Mouse (Mus musculus): ENCODE measurements at regions not wholly inside any gene's neighbourhood (a gene's known extent, or its start where the extent isn't known, plus 50 kb on each side); places are given as distances from the start of the nearest gene placed in this dataset.

DNA sequence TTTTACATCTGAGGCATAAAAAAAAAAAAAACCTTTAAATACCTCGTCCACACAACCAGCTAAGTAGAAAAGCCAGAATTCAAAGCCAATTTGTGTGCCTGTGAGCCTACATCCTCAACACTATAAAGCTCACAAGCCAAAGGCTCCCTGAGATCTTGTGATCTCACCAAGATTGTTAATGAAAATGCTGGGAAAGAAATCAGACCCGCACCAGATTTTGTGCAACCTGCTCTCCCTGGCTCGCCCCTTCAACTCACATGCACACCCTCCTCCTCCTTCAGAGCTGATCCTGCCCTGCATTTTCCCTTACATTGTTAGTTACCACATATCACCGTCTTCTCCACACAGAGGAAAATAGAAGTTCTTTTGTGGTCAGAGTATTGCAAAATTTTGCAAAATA is 433.9 kb downstream of the Psat1 start:
- ATAC-seq (replicated peaks; ENCODE audit: low FRiP score, poor library complexity, severe bottlenecking) = no peak

DNA sequence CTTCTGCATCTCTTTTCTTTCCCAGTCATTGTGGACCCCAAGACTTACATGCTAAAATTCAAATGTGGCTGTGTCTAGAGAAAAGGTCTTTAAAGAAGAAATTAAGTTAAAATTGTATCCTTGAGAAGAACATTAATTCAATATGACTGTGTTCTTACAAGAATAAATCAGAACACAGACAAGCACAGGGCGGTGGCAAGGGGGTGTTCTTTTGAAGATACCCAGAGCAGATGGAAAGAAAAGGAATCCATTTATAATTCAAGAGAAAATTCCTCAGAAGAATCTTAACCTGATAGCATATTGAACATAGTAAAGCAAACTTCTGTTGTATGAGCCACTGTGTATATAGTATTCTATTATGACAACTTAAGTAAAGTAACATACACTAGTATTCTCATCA is 436.7 kb downstream of the Psat1 start:
- ATAC-seq (replicated peaks; ENCODE audit: low FRiP score, poor library complexity, severe bottlenecking) = no peak

DNA sequence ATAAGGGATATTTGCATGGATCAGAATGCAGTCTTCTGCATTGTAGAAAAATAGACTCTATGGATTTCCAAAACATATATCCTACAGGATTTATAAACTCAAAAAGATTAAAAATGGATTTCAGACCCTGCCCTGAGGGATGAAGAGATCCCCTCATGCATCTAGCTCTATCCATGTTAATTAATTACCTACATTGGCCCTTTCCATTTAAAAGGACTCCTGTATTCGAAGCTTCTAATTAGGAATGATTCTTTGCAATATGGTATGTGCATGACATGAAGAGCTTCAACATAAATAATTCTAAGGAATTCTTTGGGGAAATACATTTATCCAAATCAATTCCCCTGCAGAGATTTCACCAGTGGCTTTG is 444.2 kb downstream of the Psat1 start:
- no peak for ATAC-seq (replicated peaks; ENCODE audit: low FRiP score, poor library complexity, severe bottlenecking)

DNA sequence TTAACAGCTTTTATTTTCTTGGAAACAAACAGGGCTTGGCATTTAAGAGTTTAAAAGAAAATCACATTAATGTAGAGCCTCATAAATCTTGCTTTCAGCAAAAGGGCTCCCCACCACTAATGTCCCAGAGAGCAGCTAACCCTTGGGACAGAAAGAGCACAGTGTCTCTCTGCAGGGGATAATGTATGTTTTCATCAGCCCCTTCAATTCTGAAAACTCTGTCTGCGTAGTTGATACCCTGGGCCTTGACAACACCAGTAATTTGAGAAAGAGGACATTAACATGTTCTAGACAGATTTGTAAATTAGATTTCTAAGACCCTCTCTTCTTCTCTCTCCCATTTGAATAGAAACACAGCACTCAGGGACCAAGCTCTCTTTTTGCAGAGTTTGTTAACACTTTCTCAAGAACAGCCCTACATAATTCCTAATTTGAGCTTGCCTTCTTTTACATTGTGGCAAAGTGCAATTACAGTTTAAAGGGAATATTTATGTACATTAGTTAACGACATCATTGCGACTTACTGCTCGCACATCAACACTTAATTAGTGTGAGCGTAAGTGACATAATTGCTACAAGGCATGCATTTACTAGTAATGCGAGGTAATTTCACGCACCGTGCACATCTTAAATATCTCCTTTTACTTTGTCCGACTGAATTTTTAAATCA is 444.7 kb downstream of the Psat1 start:
- ATAC-seq (replicated peaks; ENCODE audit: low FRiP score, poor library complexity, severe bottlenecking) = no peak

DNA sequence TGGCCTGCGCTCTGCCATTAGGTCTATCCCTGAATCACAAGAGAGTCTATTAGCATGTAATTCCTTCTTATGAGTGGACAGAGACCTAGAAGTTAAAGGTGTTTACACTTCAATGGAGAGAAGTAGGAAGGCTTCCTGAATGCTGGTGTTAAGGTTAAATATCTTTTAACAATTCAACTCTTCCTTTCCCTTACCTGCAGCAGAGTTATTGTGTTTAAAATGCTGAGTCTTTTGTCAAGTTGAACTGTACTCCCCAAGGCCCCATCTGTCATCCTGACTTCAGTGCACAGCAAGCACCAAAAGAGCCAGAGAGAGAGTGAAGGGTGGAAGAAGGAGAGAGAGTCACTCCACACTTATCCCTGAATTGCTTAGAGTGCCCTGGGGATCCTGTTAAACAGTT is 451.6 kb downstream of the Psat1 start:
- no peak for ATAC-seq (replicated peaks; ENCODE audit: low FRiP score, poor library complexity, severe bottlenecking)

DNA sequence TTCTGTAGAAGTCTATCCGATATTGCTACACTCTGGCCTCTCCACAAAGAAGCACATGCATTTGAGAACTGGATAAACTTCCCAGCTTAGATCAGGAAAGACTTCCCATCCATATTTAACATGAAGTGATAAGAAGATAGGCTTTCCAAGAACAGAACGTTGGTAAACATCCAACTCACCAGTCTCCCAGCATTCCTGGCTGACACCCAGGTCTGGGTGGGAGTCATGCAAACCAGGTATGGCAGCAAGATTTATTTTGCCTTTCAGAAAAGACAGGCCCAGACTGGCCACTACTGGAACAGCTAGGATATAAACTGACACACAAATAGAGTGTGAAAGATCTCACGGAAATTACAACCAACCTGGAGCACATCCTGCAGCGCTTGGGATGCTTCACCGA is 459.6 kb downstream of the Psat1 start:
- ATAC-seq (replicated peaks; ENCODE audit: low FRiP score, poor library complexity, severe bottlenecking) = no peak

DNA sequence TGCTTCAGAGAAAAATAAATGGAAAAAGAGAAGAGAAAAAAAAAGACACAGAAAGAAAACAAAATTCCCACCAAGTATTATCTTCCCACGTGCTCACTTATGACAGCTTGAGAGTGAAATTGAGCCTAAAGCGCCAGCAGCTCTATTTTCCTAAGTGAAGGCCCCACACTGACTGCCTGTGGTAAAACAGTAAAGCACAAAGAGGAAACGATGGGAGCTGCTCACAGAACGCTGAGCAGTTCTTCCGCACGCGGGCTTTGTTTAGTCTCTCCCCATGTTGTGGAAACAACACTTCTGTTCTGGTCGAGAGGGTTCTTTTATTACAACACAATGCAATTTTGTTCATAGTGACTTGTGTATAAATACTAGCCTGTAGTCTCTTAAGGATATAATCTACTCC is 465.5 kb downstream of the Psat1 start:
- ATAC-seq (replicated peaks; ENCODE audit: low FRiP score, poor library complexity, severe bottlenecking) = no peak

DNA sequence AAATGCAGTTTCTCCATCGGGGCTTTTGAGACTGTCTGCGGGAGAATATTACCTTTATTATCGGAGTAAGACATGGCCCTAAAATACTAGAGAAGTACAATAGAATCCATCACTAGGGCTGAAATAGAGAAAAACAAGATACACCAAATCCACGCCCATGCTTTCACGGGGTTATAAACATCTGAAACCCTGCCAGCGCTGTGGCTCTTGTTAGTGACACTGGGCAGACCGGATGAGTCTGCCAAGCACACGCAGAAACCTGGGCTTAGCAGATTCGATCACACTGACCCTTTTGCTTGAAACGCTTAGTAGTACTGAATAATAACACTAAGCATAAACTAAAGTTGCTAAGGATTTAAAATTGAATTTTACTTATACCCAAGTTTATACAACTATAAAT is 477.6 kb downstream of the Psat1 start:
- no peak for ATAC-seq (replicated peaks; ENCODE audit: low FRiP score, poor library complexity, severe bottlenecking)

DNA sequence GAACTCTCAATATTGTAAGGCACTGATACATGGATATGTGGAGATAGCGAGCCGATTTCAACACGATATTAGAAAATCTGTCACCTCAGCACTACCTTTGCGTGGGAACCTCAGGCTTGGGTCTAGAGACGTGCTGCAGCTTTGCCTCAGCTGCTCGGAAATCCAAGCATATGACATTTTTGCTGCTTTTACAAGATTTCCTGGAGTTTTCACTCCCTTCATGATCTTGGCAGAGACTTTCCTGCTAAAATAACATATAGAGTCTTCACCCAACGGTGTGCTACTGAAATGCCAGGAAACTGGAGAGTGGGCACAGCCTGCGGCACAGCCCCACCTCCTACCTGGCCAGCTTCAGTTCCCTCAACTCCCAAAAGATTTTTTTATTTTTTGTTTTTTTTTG is 480.4 kb downstream of the Psat1 start:
- no peak for ATAC-seq (replicated peaks; ENCODE audit: low FRiP score, poor library complexity, severe bottlenecking)

DNA sequence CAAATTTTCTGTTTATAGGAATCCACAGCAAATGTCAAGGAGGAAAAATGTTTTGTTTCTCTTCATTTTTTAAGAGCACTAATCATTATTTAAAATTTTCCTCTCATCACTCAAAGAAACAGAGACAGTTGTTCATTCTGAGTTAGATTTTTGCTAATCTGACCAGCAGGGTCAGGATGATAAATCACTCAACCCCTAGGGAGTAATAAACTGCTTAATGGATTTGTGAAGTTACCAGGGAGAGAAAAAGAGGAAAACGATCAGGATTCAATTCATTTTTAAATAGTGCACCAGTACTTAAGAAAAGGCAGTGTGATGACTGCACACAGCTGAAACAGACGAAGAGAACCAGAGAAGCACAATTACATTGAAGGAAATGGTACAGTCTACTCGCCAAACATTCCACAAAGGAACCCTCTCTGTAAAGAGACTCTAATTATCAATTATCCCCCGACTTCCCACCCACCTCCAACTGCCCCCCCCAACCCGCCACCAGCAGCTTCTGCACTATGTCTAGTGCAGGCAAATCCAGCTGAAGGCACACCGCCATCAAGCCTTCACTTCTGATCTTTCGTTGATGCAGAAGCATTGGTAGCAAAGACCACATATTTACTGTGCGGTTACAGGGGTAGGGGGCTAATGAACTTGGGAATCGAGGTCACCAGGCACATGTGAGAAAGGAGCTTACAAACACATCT is 481.9 kb downstream of the Psat1 start:
- no peak for ATAC-seq (replicated peaks; ENCODE audit: low FRiP score, poor library complexity, severe bottlenecking)

DNA sequence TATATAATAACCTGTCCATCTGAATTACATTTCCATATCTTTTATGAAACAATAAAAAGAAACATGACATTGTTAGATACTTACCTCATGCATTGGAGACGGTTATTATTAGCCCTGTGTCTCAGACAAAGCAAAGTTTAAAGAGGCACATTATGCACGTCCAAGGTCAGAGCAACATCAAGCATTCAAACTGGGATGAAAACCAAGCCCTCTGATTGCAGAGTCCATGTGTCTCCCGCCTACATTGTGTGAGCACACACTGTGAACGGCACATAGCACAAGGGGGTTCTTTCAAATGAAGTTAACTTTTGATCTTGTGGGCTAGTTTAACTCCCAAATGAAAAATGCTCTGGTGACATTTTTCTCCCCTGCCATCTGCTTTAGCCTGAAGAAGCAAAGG is 489.3 kb downstream of the Psat1 start:
- no peak for ATAC-seq (replicated peaks; ENCODE audit: low FRiP score, poor library complexity, severe bottlenecking)

DNA sequence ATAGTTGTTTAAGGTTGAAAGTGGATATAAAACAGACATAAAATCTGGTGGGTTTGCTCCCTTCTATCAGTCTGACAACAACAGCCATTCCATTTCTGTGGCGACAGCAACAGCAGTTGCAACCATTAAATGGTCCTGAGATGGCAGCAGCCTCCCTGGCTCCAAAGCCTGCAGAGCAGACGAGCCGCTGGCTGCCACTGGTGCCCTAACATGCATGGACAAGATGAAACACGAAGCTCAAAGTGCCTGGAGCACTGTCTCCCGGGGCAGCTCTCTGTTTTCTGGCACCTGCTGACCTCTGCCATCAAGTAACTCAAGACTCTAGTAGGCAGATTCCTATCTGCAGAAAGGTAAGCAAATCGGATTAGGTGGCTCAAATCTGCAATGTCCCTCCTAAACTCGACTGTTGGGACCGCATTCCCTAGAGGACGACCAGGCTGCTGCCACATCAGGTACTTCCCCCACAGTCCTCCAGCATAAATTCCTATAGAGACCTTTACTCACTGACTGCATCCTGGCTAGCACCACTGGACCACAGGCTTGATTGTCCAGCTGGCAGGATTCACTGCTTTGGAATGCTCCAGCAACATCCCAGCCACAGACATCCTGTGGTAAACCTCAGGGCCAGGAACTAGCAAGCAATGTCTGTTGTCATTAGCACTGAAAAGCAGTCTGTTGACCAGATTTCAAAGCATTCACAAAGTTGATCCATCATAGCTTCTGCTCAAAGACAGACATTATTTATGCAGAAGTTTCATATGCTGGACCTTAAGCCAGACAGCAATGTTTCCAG is 490.0 kb downstream of the Psat1 start:
- no peak for ATAC-seq (replicated peaks; ENCODE audit: low FRiP score, poor library complexity, severe bottlenecking)

DNA sequence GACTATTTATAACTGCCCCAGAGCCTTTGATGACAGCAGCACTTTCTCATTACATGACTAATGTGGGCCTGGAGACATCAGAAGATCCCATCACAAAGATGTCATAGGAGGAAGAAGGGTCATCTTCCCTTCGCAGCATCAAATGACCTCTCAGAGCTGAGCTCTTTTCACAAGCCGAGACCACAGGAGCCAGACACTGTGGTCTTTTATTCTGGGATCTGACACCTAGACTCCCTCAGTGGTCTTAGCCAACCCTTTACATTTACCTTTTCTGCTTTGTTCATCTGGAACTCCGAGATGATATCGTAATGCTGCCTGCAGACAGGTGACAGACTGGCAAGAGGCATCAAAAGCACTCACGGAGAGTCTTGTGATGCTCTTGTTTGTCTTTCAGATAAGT is 498.1 kb downstream of the Psat1 start:
- no peak for ATAC-seq (replicated peaks; ENCODE audit: low FRiP score, poor library complexity, severe bottlenecking)

DNA sequence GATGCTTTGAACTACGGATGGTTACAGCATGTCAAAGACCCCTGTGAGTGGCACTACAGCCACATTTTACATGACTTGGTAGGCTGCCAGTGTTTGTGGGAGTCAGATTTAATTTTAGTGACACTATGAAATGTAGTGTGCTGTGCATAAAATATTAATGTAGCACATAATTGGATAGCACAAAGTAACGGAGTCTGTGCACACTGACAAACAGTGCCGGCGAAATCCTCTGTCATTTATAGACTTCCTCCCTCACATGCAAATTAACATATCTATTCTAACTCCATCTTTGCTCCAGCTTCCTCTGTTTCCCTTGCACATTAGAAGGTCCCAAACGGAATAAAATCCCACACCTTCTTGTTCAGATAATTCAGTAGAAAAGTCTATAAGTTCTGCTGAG is 515.3 kb downstream of the Psat1 start:
- no peak for ATAC-seq (replicated peaks; ENCODE audit: low FRiP score, poor library complexity, severe bottlenecking)

DNA sequence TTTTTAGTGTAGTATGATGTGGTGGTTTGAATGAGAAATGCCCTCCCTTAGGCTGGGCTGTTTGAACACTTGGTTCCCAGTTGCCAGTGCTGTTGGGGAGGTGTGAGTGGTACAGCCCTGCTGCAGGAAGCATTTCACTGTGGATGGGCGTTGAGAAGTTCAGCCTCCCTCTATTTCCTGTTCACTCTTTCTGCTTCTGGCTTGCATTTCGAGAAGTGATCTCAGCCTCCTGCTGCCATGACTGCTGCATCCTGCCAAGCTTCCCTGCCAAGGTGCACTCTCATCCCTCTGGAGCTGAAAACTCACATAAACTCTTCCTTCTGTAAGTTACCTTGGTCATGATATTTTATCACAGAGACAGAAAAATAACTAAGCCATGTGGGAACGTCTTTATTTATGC is 525.8 kb downstream of the Psat1 start:
- ATAC-seq (replicated peaks; ENCODE audit: low FRiP score, poor library complexity, severe bottlenecking) = no peak

DNA sequence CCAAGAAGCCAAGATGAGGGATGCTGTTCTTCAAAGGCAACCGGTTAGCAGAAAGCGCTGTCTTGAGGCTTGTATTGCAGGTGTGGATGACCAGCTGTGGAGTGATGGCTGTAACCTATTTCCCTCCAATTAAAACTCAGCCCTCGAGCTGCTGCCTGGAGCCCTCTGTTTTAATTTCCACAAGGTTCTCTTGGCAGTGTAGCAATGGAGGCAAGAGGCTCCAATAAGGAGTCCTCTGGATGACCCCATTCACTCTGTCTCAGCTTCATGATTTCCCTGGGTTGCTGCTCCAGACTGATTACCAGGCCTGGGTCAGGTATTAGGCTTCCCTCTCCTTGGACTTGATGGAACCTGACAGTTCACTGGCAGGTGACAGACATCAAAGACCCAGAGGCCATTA is 548.5 kb downstream of the Psat1 start:
- ATAC-seq (replicated peaks; ENCODE audit: low FRiP score, poor library complexity, severe bottlenecking) = no peak

DNA sequence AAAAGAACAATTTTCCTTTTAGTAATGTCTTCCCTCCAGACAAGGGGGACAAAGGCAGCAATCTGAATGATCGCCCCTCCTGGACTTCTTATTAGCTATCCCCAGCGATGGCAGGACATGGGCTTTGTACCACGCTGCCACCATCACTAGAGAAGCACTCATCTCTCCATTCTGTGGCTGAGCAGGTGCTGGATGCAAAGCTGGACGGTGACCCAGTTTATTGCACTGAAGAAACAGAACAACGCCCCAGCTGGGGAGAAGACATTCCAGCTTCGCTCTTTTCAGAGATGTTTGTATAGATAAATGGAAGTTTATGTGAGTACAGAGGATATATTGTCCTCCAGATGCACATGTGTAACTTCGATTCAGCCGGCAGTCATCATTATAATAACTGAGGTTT is 575.5 kb downstream of the Psat1 start:
- ATAC-seq (replicated peaks; ENCODE audit: low FRiP score, poor library complexity, severe bottlenecking) = no peak

DNA sequence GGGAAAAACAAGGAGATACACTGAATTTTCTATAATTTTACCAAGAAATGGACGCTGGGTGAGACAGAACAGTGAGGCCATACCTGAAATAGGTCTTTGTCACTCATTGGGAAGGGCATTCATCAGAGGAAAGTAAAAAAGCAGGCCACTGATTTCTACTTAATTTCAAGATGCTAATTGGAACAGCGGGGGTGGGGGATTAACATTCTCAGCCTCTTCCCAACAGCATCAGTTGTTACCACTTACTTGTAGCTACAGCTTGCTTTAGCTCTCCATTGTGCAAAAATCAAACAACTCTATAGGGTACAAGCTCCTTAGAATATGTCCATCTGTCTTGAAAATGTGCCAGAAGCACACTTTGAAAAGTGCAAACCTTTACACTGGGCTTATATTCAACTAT is 580.2 kb downstream of the Psat1 start:
- no peak for ATAC-seq (replicated peaks; ENCODE audit: low FRiP score, poor library complexity, severe bottlenecking)

DNA sequence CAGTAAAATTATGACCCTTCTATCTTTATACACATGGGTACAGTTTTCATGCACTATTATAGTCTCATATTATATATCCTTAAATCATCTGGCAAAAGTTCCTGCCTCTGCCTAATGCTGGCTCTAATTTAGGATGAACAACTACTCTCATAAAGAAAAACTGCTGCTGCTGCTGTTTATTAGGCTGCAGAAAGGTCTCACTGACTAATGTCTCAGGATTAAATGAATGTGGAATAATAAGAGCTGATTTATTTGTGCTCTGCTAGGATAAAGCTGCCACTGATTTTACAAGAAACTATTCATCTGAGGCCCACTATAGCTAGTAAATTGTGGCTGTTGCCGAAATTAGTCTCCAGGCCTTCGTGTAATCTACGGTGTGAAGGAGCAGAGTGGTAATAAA is 590.0 kb downstream of the Psat1 start:
- ATAC-seq (replicated peaks; ENCODE audit: low FRiP score, poor library complexity, severe bottlenecking) = no peak

DNA sequence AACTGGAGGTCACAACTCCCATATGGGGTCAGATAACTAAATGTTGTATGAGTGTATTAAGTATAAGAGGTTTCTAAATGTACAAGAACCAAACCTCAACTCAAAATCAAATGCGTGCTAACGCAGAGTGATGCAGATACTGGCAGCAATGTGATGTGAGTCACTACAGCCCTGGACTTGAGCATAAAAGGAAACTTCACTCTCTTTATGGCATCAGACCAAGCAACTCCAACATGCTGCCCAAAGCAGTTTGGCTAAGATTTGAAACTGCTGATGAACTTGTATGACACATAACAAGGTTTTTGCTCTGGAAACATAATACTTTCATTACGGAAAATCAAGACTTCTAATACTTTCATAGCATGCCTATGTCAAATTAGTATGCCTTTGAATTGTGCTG is 598.8 kb downstream of the Psat1 start:
- no peak for ATAC-seq (replicated peaks; ENCODE audit: low FRiP score, poor library complexity, severe bottlenecking)

DNA sequence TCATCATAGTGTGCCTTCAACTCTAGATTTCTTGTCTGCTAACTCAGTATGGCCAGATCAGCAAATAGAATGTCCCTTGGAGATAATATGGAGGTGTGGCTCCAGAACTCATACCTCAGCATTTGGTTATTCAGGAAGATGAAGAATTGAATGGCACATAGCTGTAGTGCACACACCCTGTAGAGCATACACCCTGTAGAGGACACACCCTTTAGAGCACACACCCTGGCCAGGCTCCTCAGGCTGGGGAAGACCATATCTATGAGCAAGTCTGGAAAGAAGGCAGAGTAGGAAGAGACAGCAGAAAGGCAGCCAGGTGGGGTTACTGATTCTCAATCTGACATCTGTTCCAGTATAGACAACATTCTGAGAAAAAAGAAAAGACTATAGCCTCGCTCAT is 604.9 kb downstream of the Psat1 start:
- no peak for ATAC-seq (replicated peaks; ENCODE audit: low FRiP score, poor library complexity, severe bottlenecking)

All from erythroid progenitor cell, adult 5-6 weeks (primary cell).